Mouse (Mus musculus) adipocyte (in vitro differentiated cells): ENCODE data around the gene Fancd2.

Source experiments
- DNase-seq: peaks from one replicate; pipeline ENCODE4 v3.0.0-alpha.2; 2016; ENCODE audit warnings: low spot score

The Fancd2 gene

GRCm38 (mm10) chr6:113523420-113523819 is 8.1 kb upstream of the Fancd2 start:
- no peak for DNase-seq

- DNase-seq: no peak
These were observed 440 bp downstream of the Fancd2 start for GRCm38 (mm10) chr6:113531840-113532404.

GRCm38 (mm10) chr6:113534886-113535285 is 3.4 kb downstream of the Fancd2 start:
- no peak for DNase-seq

GRCm38 (mm10) chr6:113541610-113542009 is 10.1 kb downstream of the Fancd2 start:
- DNase-seq: no peak

GRCm38 (mm10) chr6:113543906-113544481 is 12.5 kb downstream of the Fancd2 start:
- DNase-seq: no peak

GRCm38 (mm10) chr6:113559736-113560135 is 28.3 kb downstream of the Fancd2 start:
- no peak for DNase-seq

GRCm38 (mm10) chr6:113564557-113564956 is 33.1 kb downstream of the Fancd2 start:
- DNase-seq: peak; percentile 15

- no peak for DNase-seq
These were observed 44.6 kb downstream of the Fancd2 start for GRCm38 (mm10) chr6:113576044-113576443.

GRCm38 (mm10) chr6:113579306-113579705 is 47.8 kb downstream of the Fancd2 start:
- no peak for DNase-seq

GRCm38 (mm10) chr6:113583023-113583422 is 51.5 kb downstream of the Fancd2 start:
- DNase-seq: no peak

- no peak for DNase-seq
These were observed 53.6 kb downstream of the Fancd2 start for GRCm38 (mm10) chr6:113585065-113585464.

GRCm38 (mm10) chr6:113586466-113587183 is 55.1 kb downstream of the Fancd2 start:
- peak; percentile 63 for DNase-seq

GRCm38 (mm10) chr6:113592637-113593036 is 61.2 kb downstream of the Fancd2 start:
- no peak for DNase-seq

GRCm38 (mm10) chr6:113597945-113598344 is 66.5 kb downstream of the Fancd2 start:
- DNase-seq: no peak

GRCm38 (mm10) chr6:113599833-113600232 is 68.4 kb downstream of the Fancd2 start:
- DNase-seq: no peak

- no peak for DNase-seq
These were observed 69.2 kb downstream of the Fancd2 start, which contains the start of gene Fancd2os for GRCm38 (mm10) chr6:113600543-113601139. Gene Fancd2os (minus strand): TSS chr6:113600715.

GRCm38 (mm10) chr6:113602821-113603220 is 71.3 kb downstream of the Fancd2 start:
- DNase-seq: no peak

- DNase-seq: no peak
These were observed 72.5 kb downstream of the Fancd2 start for GRCm38 (mm10) chr6:113603993-113604392.

GRCm38 (mm10) chr6:113604432-113605223 is 73.1 kb downstream of the Fancd2 start, which contains the start of gene Brk1:
Gene Brk1 (plus strand): TSS chr6:113604772.
- DNase-seq: peak; percentile 98

GRCm38 (mm10) chr6:113605224-113605545 is 73.7 kb downstream of the Fancd2 start:
- DNase-seq: peak; percentile 68

GRCm38 (mm10) chr6:113608871-113609270 is 77.4 kb downstream of the Fancd2 start:
- no peak for DNase-seq

- DNase-seq: no peak
These were observed 77.8 kb downstream of the Fancd2 start for GRCm38 (mm10) chr6:113609293-113609692.
